Mouse (Mus musculus) NIH3T3 (cell line): ENCODE results near the gene Aqp7.

Experiments
- DNase-seq: peaks from one replicate; pipeline ENCODE4 v3.0.0-alpha.2; 2012; ENCODE audit warnings: low read depth

Aqp7 gene

DNA sequence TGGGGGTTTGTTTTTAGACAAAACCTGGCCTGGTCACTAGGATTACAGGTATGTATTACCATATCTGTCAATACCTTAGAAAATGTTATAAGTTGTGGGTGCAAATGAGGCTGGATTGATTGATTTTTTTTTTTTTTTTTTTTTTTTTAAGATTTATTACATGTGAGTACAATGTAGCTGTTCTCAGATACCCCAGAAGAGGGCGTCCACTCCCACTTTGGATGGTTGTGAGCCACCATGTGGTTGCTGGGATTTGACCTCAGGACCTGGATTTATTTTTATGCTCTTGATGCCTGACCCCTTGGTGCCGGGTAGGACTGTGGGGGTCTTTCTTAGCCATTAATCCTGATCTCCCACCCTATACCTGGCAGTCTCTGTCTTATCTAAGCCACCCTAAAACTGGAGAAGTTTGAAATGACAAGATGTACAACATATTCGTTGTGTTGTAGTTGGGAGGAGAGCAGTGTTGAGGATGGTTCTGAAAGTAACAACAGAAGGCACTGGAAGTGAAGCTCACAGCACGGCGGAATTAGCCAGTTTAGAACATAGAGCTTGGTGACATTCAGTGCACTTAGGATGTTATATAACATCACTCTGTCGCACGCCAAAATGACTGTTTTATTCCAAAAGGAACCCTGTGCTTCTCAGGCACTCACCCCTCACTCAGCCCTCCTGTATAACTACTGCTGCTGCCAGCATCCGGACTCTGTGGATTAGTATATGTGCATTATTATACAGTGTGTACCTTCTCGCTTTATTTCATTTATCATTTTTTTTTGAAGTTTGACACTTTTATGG lies 46.9 kb downstream of the Aqp7 start:
- no peak for DNase-seq

- DNase-seq: no peak
These were observed 47.7 kb downstream of the Aqp7 start for GRCm38 (mm10) chr4:41000271-41000670.

GRCm38 (mm10) chr4:40997916-40998315 lies 50.0 kb downstream of the Aqp7 start:
- DNase-seq: no peak

GRCm38 (mm10) chr4:40996302-40996701 lies 51.6 kb downstream of the Aqp7 start:
- DNase-seq: no peak

DNA sequence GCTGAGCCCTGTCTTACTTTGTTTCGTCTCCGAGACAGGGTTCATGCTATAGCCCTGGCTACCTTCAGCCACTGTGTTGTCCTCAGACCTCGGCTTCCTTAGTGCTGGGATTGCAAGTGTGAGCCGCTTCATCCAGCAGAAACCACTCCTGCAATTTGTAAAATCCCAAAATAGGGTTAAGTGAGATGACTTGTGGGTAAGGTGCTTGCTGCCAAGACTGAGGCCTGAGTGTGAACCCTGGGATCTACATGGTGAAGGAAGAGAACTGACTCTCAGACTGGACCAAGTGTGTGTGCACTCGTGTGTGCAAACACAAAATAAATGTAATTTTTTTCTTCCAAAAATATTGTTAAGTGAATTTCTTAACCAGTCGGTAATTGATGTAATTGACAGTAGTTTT lies 58.3 kb downstream of the Aqp7 start:
- no peak for DNase-seq

DNA sequence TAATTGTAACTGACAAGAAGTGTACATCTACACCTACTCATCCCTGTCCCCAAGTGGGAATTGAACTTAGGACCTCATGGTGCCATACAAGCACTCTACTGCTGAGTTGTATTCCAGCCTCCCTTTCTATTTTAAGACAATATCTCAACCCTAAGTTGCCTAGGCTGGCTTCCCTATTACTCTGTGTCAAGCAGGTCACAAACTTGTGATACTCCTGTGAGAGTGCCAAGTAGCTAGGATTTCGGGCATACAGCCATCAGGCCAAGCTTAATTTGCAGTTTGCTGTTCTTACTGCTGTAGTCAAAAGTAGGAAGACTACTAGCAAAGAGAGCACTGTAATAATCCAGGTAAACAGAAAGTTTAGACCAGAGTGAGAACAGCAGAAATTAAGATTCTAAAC lies 64.3 kb downstream of the Aqp7 start:
- DNase-seq: no peak
